Mouse (Mus musculus) liver, embryonic 16.5 days (tissue): ENCODE data around the gene Dcst2. TPM values are rescaled to one million over a fixed set of nuclear protein-coding genes. Genes with fewer than 3 reads are reported as not detected.

Experiments
- ATAC-seq: fragments of 200-750 bp; cut with Nextera tagmentation; 2 replicates; pipeline ENCODE4 v1.8.0; 2017; ENCODE audit warnings: low read depth, mild to moderate bottlenecking, moderate number of reproducible peaks, moderate library complexity
- H3K27ac ChIP-seq: fragments of 300-500 bp; sonication (generic); 2 replicates; pipeline ENCODE4 v1.5.1; 2014; ENCODE audit warnings: mild to moderate bottlenecking, low read length
- H3K27me3 ChIP-seq: fragments of 300-500 bp; sonication (generic); 2 replicates; pipeline ENCODE4 v1.6.1; 2014; ENCODE audit warnings: low read depth, low read length, mixed read lengths; ENCODE audit not compliant: control insufficient read depth, insufficient read depth
- H3K36me3 ChIP-seq: fragments of 300-500 bp; sonication (generic); 2 replicates; pipeline ENCODE4 v1.6.1; 2014; ENCODE audit warnings: mild to moderate bottlenecking; ENCODE audit not compliant: control insufficient read depth, insufficient read depth
- H3K4me1 ChIP-seq: fragments of 300-500 bp; sonication (generic); 2 replicates; pipeline ENCODE4 v1.6.1; 2014; ENCODE audit warnings: low read depth, low read length, mixed read lengths; ENCODE audit not compliant: control insufficient read depth
- H3K4me2 ChIP-seq: fragments of 300-500 bp; sonication (generic); 2 replicates; pipeline ENCODE4 v1.6.1; 2014; ENCODE audit warnings: low read depth, low read length, mixed read lengths
- H3K4me3 ChIP-seq: fragments of 300-500 bp; sonication (generic); 2 replicates; pipeline ENCODE4 v1.5.1; 2014; ENCODE audit warnings: low read depth, mild to moderate bottlenecking, low read length
- H3K9ac ChIP-seq: fragments of 300-500 bp; sonication (generic); 2 replicates; pipeline ENCODE4 v1.6.1; 2014; ENCODE audit warnings: low read depth, low read length
- H3K9me3 ChIP-seq: fragments of 300-500 bp; sonication (generic); replicated peaks from 2 replicates; pipeline ENCODE4 v1.6.1; 2016; ENCODE audit warnings: low read length; ENCODE audit not compliant: control insufficient read depth
- WGBS: fragments of 180-500 bp; shearing (Covaris S2); extraction: QIAGEN DNeasy Blood & Tissue Kit; methylation state at CpG from one replicate; pipeline ENCODE4 v1.1.7; 2014; ENCODE audit not compliant: insufficient replicate concordance; 5-methylcytosine and 5-hydroxymethylcytosine counted together
- polyA plus RNA-seq: library from polyadenylated mRNA; unstranded; fragments of >200 nt; fragmentation: Nextera tagmentation; extraction: Ambion mirVana; gene quantifications from 2 replicates; pipeline ENCODE4 v1.2.1, GENCODE M21; 2015

Gene Dcst2
- polyA plus RNA-seq, 1 experiment from 2014 or later, result 0.05 TPM

DNA sequence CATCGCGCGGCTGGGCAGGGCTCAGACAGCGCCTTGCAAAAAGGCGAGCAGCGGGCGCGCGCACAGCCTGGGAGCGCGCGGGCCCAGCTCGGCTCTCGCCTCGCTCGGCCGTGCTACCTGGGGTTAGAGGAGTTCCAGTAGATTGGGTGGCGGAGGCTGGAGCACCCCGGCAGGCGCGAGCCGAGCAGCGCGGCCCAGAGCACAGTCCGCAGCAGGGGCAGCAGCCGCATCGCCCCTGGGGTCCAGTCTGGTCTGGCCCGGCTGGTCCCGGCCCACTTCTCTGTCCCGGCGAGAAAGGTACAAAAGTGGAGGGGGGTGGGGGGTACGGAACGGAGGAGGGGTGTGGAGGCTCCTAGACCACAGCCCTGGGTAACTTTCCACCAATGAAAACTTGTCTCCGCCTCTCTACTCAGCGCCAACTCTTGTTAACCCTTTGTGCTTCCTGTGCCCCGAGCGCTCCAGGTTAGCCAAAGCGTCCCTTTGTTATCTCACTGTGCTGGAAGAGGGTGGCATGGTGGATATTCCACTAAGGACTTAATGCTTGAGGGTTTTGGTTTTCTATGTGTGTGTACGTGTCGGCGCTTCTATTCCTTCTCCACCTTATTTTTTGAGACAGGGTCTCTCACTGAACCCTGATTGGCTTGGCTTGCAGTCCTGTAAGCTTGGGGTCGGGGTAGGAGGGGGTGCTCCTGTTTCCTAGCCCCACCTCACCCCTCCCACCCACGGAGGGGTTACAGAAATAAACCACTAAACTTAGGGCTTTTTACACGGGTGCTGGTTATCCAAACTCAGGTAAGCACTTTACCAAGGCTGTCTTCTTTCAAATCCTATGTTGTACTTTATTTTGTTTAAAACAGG is 23.8 kb upstream of the Dcst2 start, which contains the start of gene Efna4:
Gene Efna4 (minus strand): TSS at position 308 of the 858 bp plus-strand sequence.
- no peaks in the 10 kb centered on the region for H3K9me3 ChIP-seq
- ATAC-seq, result peak; percentile 68
- H3K27me3 ChIP-seq, result peaks cover 12% of the 10 kb centered on the region
- H3K4me2 ChIP-seq, result peak within 1 kb of the TSS; percentile 79
- H3K9ac ChIP-seq, result peak within 1 kb of the TSS; percentile 60
- peak within 1 kb of the TSS; percentile 60 for H3K4me3 ChIP-seq
- 2% methylated on average over 44 of the region's 44 CpGs for WGBS
- peaks cover 8% of the 10 kb centered on the region; the same call in 1 of the 2 replicates for H3K4me1 ChIP-seq
- no peaks in the 10 kb centered on the region for H3K36me3 ChIP-seq
- H3K27ac ChIP-seq, result no peak within 1 kb of the TSS

DNA sequence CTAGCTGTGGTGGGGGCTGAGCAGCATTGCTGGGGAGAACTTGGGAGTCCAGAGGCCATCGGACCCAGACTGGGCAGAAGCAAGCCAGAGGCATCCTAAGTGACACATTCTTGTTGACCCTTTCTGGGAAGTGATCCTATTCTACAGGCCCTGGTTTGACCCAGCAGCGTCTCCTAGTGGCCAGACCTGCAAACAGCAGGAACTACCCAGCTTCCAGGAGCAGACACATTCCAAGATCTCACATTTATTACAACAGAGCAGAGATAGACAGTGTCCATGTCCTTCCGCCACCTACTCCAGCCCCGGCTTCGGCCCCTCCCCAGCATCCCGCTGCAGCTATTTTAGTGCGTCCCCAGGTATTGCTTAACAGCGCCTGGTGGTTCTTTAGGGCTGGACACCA is 22.4 kb upstream of the Dcst2 start:
- H3K9ac ChIP-seq, result no peak overlapping the region
- no peak overlapping the region for H3K4me3 ChIP-seq
- no peak for ATAC-seq
- H3K4me2 ChIP-seq, result no peak overlapping the region
- peaks cover 12% of the 10 kb centered on the region for H3K27me3 ChIP-seq
- no peak overlapping the region for H3K27ac ChIP-seq
- H3K36me3 ChIP-seq, result no peaks in the 10 kb centered on the region
- no peaks in the 10 kb centered on the region for H3K9me3 ChIP-seq
- WGBS, result 25% methylated on average over 8 of the region's 8 CpGs
- peaks cover 8% of the 10 kb centered on the region; the same call in 1 of the 2 replicates for H3K4me1 ChIP-seq

DNA sequence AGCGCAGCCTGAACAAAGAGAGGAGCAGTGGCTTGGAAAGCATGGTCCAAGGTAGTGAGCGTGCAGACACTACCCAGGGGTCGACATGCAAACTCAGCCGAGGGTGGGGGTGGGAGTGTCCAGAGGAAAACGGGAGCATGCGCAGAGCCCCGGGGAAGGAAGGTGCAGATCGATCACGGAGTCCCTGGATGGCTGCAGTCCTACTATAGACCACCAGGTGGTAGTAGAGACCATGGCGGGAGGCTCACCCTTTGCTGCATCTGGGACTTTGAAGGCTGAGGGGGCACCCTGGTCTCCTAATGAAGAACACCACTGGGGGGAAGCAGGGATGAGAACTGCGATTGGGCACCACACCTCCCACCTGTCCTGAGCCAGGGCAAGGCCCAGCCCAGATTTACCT is 21.3 kb upstream of the Dcst2 start:
- Histone ChIP-seq H3K27me3 (peaks cover 12% of the 10 kb centered on the region), H3K4me3 (peak overlapping the region; percentile 32; the same call in 1 of the 2 replicates), H3K27ac (no peak overlapping the region), H3K9me3 (no peaks in the 10 kb centered on the region), H3K36me3 (no peaks in the 10 kb centered on the region), H3K4me1 (peaks cover 8% of the 10 kb centered on the region; the same call in 1 of the 2 replicates), H3K9ac (no peak overlapping the region), H3K4me2 (peak overlapping the region; percentile 38; the same call in 1 of the 2 replicates)
- no peak for ATAC-seq
- 8% methylated on average over 11 of the region's 11 CpGs for WGBS

DNA sequence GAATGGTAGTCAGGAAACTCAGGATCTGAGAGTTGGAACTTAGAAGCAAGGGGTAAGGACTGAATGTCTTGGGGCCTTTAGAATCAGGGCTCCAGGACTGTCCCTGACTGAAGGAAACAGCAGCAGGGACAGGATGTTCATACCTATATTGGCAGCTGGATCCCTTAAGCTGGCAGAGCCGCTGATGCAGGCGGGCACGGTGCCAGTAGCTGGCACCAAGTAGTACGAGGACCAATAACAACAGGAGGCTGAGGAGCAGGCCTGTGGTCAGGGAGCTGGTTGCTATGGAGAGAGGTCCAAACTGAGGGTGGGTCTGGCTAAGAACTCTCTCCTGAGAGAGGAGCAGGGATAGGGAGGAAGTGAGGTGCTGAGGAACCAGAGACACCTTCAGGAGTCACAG is 20.0 kb upstream of the Dcst2 start:
- 76% methylated on average over 4 of the region's 4 CpGs for WGBS
- no peaks in the 10 kb centered on the region for H3K36me3 ChIP-seq
- no peaks in the 10 kb centered on the region for H3K9me3 ChIP-seq

DNA sequence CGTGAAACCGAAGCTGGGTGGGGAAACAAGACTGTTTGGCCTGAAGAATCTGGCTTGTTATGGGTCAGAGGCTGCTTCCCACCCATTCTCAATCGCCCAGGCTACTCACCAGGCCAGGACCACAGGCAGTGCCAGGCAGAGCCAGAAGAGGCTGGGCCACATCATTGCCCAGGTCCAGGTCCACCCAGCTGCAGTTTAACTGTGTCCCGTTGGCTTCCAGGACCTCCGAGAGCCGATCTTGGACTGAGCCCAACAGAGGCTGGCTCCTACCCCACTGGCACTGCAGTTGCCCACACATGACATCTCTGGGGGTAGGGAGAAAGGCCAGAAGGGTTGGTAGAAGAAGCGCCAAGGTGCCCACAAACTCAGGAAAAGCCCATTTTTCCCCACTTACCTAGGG is 18.5 kb upstream of the Dcst2 start:
- Histone ChIP-seq H3K36me3 (no peaks in the 10 kb centered on the region), H3K27ac (no peak overlapping the region), H3K4me1 (peaks cover under 1% of the 10 kb centered on the region), H3K9ac (no peak overlapping the region), H3K9me3 (no peaks in the 10 kb centered on the region), H3K4me3 (no peak overlapping the region), H3K4me2 (no peak overlapping the region), H3K27me3 (peaks cover 6% of the 10 kb centered on the region)
- 69% methylated on average over 7 of the region's 7 CpGs for WGBS
- ATAC-seq, result no peak

More for the DNA sequence above, 20.0 kb upstream of the Dcst2 start:
- Histone ChIP-seq H3K27me3 (peaks cover 9% of the 10 kb centered on the region), H3K4me2 (no peak overlapping the region), H3K9ac (no peak overlapping the region), H3K27ac (no peak overlapping the region), H3K4me3 (no peak overlapping the region), H3K4me1 (peaks cover 8% of the 10 kb centered on the region; the same call in 1 of the 2 replicates)
- no peak for ATAC-seq

DNA sequence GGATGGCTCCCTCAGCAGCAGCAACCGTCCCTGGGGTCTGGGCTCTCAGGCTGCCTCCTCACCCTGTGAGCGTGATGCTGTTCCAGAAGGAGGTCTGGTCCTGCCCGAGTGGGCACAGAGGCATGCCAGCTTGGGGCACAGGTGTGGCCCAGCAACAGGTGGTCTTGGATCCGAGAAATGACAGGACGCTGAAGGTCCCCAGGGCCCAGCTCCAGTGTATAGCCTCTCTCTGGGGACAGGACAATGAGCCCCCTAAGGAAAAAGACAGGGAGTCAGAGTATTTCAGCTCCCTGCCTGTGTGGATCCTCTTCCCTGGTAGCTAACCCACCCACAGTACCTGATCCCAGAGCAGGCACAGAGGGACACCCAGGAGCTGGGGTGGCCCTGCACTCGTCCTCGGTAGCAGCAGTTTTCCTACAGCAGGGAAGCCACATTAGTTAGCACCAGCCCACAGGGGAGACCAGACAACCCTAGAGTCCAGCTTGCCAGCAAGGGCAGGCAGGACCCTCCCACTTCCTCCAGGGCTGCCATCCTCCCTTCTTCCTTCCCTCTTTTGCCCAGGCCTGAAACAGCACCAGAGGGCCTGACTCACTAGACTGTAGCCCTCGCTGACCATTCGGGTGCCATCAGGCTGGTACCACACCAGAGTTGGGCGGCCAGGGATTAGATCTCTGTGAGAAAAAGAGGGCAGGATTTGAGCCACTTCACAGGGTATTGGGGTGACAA is 14.8 kb upstream of the Dcst2 start:
- H3K9ac ChIP-seq, result no peak overlapping the region
- ATAC-seq, result no peak
- no peak overlapping the region for H3K27ac ChIP-seq
- no peaks in the 10 kb centered on the region for H3K9me3 ChIP-seq
- H3K4me1 ChIP-seq, result peaks cover 6% of the 10 kb centered on the region
- H3K36me3 ChIP-seq, result no peaks in the 10 kb centered on the region
- H3K27me3 ChIP-seq, result peaks cover 35% of the 10 kb centered on the region
- no peak overlapping the region for H3K4me3 ChIP-seq
- WGBS, result 50% methylated on average over 10 of the region's 10 CpGs
- no peak overlapping the region for H3K4me2 ChIP-seq

DNA sequence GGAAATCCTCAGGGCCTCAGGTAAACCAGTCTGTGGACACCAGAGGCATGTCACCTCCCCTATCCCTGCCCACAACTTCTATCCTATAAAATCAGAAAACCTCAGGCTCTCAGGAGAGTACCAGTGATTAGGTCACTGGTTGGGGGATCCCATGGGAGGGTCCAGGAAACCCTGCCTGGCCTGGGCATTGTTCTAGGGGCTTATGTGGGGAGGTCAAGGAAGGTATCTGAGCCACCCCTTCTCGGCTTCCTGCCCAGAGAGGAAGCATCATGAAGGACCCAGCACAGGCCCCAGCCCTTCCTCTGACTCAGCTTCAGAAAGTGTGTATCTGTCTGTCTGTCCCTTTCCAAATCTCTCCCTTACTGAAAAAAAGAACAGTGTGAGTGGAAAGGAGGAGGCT is 13.9 kb upstream of the Dcst2 start:
- WGBS, result 18% methylated on average over 1 of the region's 1 CpGs
- Histone ChIP-seq H3K27me3 (peaks cover 41% of the 10 kb centered on the region), H3K9me3 (no peaks in the 10 kb centered on the region), H3K27ac (no peak overlapping the region), H3K4me3 (no peak overlapping the region), H3K9ac (no peak overlapping the region), H3K36me3 (no peaks in the 10 kb centered on the region), H3K4me1 (peaks cover 6% of the 10 kb centered on the region), H3K4me2 (no peak overlapping the region)
- no peak for ATAC-seq

DNA sequence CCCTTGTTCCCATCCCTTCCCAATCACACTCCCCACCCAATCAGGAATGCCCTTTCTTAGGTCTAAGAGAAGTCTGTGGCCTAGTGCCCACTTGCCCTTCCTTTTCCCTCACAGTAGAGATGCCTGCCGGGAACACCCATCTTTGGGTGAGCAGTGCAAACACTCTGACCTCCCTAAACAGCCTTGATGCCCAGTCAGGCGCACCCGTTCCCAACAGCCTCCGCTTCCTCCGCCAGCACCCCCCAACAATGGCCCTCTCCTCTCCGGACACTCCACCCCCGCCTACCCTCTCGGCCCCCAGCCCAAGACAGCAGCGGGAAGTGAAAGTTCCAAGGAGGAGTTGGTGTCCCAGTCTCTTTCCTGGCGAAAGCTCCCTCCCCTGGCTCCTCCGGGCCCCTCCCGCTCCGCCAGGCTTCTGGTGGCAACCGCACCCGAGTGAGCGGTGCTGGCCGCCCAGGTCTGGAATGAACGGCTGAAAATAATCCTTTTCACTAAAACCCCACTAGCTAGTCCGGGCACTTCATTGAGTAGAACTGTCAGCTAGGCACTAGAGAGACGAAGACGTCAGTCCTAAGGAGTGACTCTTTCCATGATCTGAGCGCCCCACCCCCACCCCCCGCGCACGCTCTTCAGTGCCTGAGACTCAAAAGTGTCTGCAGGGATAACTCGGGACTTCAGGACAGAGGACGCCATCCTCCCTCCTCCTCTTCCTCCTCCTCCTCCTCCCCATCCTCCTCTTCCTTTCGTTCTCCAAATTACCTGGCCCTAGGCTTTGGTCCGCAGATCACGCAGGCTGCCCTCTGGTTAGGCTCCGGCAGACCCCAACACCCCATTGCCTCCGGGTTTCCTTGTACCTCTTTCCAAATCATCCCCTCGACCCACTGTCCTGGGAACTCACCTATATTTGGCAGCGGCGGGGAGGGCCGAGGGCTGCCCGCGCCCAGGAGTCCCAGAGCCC is 12.6 kb upstream of the Dcst2 start:
- Histone ChIP-seq H3K4me3 (peak overlapping the region; percentile 64), H3K9me3 (no peaks in the 10 kb centered on the region), H3K4me2 (peak overlapping the region; percentile 84), H3K9ac (peak overlapping the region; percentile 31; the same call in 1 of the 2 replicates), H3K27me3 (peaks cover 41% of the 10 kb centered on the region), H3K27ac (no peak overlapping the region), H3K36me3 (no peaks in the 10 kb centered on the region), H3K4me1 (peaks cover 6% of the 10 kb centered on the region)
- 4% methylated on average over 38 of the region's 38 CpGs for WGBS
- ATAC-seq, result 0 out of 2 replicates have a peak, but pooled peaks have one; percentile 6
